Mouse (Mus musculus) small intestine, adult 10 weeks (tissue): Measurements from ENCODE around the gene Bend6. TPM values are rescaled to one million over a fixed set of nuclear protein-coding genes. Genes with fewer than 3 reads are reported as not detected.

Experiments used
- polyA plus RNA-seq: library from polyadenylated mRNA; stranded (reverse); fragments of 350-450 nt; fragmentation: Illumina TruSeq; extraction: RNeasy Lipid Tissue Mini Kit (QIAGEN cat#74804); gene quantifications from one replicate; pipeline ENCODE4 v1.2.3, GENCODE M21; 2014; ENCODE audit warnings: low replicate concordance

Bend6 gene
- 1.2 TPM for polyA plus RNA-seq

GRCm38 (mm10) chr1:33907421-33908190 is at the start of gene Bend6:
TSS of gene Bend6 (minus strand) at chr1:33907816.

GRCm38 (mm10) chr1:33908191-33908962 is 761 bp upstream of the Bend6 start, which contains the start of gene Dst:
TSS of gene Dst (plus strand) at chr1:33908225.

GRCm38 (mm10) chr1:33813868-33814794 is 93.5 kb downstream of the Bend6 start, which contains the start of gene Zfp451:
TSS of gene Zfp451 (minus strand) at chr1:33814595.

Other genes with a start within 250 kb of the Bend6 start
- gene Prim2, start 238.0 kb downstream of the Bend6 start, polyA plus RNA-seq, result 6.6 TPM
- 4.4 TPM for gene Rab23, start 187.9 kb downstream of the Bend6 start, polyA plus RNA-seq
- 4.5 TPM for gene Bag2, start 150.0 kb downstream of the Bend6 start, polyA plus RNA-seq
- gene Zfp451, start 93.2 kb downstream of the Bend6 start, polyA plus RNA-seq, result 25.6 TPM
- 25.6 TPM for gene Dst, start 409 bp upstream of the Bend6 start, polyA plus RNA-seq